Mouse (Mus musculus): ENCODE data around the gene Nnat. TPM values are rescaled to one million over a fixed set of nuclear protein-coding genes. Genes with fewer than 3 reads are reported as not detected.

Gene Nnat
- not detected for polyA plus RNA-seq (2017; shearing (Covaris generic))

DNA sequence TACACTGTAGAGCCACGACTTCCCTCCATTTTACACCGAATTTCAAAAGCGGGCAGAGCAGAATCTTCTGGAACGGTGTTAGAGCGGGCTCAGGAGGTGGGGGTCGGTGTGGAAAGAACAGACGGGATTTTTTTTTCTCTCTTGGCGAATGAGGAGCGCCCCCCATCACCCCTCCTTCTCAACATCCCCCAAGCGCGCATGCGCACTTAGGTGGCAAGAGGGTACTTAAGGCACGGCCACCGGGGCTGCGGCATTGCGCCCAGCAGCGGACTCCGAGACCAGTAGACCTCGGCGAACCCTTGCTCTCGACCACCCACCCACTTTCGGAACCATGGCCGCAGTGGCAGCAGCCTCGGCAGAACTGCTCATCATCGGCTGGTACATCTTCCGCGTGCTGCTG is at the start of gene Nnat:
Gene Nnat, plus strand, starts transcription at position 221 of the 400 bp plus-strand sequence.

DNA sequence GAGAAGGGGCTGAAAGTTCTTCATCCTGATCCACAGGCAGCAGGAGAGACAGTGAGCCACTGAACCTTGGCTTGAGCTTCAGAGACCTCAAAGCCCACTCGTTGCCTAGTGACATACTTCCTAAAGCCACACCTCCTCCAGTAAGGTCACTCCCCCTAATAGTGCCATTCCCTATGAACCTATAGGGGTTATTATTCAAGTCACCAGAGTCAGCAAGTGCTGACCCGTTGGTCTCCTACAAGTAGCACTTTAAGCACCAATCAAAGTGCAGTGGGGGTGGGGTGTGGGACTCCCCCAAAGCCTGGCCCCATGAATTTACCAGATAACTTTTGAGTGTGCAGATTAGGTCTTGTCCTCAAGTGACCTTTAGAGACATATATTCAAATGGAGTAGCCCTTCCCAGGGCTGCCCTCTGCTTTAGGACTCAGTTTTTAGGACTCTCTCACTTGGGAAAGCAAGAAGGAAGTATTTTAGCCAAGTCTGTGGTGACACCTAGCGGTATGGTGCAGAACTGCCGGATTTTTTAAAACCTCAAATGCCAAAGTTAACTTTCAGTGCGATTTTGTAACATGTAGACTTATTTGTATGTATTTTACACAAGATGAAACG is 11.4 kb downstream of the Nnat start, which contains the start of gene Blcap:
Gene Blcap, minus strand, starts transcription at position 51 of the 609 bp plus-strand sequence.

Other genes starting within 250 kb of the Nnat start
- gene Ghrh, start 212.6 kb upstream of the Nnat start, polyA plus RNA-seq (2017; shearing (Covaris generic)), result not detected
- 31.5 TPM for gene Manbal, start 192.5 kb upstream of the Nnat start, polyA plus RNA-seq (2017; shearing (Covaris generic))
- gene Src, start 141.6 kb upstream of the Nnat start, polyA plus RNA-seq (2017; shearing (Covaris generic)), result 0.56 TPM
- gene Blcap, start 11.2 kb downstream of the Nnat start, polyA plus RNA-seq (2017; shearing (Covaris generic)), result 19.6 TPM
- gene Ctnnbl1, start 177.3 kb downstream of the Nnat start, polyA plus RNA-seq (2017; shearing (Covaris generic)), result 68.5 TPM